Mouse (Mus musculus) frontal cortex, postnatal 25 days (tissue): ENCODE measurements around the gene Dnaja3.

Experiments
- DNase-seq, 2 experiments: peaks; one replicate each; pipeline ENCODE4 v3.0.0; 2022; ENCODE audit warnings: low spot score in 2 of 2

Gene Dnaja3

DNA sequence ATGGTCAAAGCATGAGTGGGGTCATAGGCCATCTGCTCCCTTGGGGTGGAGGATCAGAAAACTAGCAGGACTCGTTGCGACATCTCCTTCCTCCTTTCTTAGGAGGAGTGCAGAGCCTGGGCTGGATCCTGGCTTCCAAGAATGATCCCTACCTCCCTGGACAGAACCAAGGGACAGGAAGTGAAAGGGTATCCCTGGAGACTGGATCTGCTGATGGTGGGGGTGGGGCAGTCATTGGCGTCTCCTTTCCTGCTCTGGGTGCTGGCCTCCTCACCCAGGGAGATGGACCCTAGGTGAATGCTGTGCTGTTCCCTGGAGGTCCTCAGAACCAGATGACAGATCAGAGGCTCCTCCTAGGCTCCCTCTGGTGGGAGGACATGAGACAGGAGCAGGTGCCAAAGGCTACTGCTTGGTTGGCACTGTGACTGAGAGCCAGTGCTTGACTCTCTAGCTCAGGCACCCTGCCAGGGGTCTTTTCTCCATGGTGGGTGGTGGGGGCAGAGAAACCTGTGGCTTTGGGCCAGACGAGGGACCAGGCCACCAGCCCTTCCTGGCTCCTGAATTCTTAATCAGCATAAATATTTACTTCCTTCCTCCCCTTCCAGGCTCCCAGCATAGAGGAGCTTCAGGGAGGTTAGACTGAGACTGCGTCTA is 33.2 kb upstream of the Dnaja3 start:
- no peak for DNase-seq

- DNase-seq = peak; percentile 54 to 76
Observed at GRCm38 (mm10) chr16:4607818-4608531, 31.8 kb upstream of the Dnaja3 start.

GRCm38 (mm10) chr16:4608532-4609059 is 31.2 kb upstream of the Dnaja3 start:
- no peak for DNase-seq

- DNase-seq = no peak
Observed at GRCm38 (mm10) chr16:4611193-4611592, 28.6 kb upstream of the Dnaja3 start.

DNA sequence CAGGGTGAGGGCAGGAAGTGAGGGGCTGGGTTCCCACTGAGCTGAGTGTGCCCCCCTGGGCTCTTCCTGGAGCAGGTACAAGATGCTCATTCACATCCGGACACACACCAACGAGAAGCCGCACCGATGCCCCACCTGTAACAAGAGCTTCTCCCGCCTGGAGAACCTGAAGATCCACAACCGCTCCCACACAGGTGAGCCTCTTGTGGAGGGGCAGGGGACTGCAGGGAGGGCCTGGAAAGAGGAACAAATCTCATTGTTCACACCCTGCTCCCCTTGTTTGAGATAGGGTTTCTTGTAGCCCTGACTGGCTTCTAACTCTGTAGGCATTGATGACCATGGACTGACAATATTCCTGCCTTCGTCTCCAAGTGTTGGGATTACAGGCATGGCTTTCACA is 28.1 kb upstream of the Dnaja3 start:
- no peak for DNase-seq

GRCm38 (mm10) chr16:4613736-4614135 is 26.1 kb upstream of the Dnaja3 start:
- no peak for DNase-seq

GRCm38 (mm10) chr16:4614639-4615038 is 25.1 kb upstream of the Dnaja3 start:
- no peak for DNase-seq

GRCm38 (mm10) chr16:4615297-4615696 is 24.5 kb upstream of the Dnaja3 start:
- DNase-seq = no peak

- DNase-seq = no peak
Observed at GRCm38 (mm10) chr16:4616829-4617228, 23.0 kb upstream of the Dnaja3 start.

DNA sequence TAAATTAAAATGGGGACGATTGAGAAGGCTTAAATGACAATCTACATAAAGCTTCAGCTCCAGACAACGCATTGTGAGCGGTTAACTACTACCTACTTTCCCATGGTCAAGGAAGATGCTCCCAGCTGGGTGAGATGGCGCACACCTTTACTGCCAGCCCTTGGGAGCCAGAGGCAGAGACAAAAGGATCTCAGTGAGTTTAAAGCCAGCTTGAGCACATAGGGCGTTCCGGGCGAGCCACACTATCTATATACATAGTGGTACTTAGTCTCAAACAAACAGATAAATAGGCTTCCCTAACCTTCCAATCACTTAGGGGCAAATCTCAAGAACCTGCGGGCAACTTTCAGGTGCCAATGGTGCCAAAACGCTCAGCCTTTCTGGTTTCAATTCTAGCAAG is 15.7 kb upstream of the Dnaja3 start:
- no peak for DNase-seq

GRCm38 (mm10) chr16:4624481-4625110 is 15.2 kb upstream of the Dnaja3 start, which contains the start of gene Pam16:
TSS of gene Pam16 (minus strand) at chr16:4624988.
- peak; percentile 82 to 83 for DNase-seq

DNA sequence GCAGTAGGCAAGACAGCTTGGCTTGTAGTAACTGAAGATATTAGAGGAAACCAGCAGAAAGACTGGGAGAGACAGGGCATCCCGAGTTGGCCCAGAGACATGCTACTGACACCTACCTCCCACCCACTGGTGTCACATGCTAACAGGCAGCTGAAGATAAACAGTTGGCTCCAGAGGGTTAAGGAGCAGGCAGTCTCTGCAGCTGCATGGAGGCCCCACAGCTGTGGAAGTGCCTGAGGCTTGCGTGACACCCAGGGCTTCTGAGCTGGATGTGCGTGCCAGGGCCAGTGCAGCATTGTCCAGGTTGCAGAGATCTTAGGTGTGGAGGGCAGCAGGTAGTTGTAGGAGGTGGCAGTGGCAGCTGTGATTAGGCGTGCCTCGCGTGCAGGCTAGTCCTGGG is 12.7 kb upstream of the Dnaja3 start:
- DNase-seq = no peak

DNA sequence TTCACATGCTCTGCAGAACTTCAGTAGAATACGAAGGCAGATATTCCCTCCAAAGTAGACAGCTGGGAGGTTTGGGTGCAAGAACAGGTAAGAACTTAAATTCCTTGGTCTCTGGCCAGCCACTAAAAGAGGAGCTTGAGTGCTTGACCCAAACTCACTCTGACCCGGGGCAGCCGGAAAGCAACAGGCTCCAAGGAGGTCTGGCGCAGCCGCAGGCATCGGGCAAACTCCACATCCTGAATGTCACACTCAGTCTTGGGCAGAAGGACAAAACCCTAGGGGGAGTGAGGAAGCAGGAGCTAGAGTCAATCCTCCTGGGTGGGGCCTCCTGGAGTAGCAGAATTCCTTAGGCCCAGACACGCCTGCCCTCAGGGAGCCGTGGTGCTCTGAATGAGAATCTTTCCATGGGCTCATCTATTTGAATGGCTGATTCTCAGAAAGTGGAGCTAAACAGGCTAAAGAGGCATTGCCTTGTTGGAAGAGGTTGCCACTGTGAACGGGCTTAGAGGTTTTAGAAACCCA is 10.8 kb upstream of the Dnaja3 start:
- DNase-seq = no peak

DNA sequence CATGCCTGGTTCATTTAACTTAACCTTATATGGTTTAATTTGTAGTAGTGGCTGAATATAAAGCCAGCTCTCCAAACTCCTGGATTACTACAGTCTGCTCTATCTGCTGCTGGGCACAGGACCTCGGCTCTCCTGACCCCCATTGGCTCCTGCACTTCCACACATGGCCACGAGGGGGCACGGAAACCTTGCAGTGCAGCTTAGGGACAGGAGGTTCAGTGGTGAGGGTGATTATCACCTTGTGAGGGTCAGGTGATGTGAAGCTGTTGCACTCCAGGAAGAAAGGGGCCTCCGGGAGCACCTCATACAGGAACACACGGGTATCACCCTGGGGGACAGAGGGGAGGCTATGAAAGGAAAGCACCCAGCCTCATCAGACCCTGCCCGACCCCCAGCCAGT is 9.8 kb upstream of the Dnaja3 start:
- DNase-seq = peak; percentile 66 to 77

GRCm38 (mm10) chr16:4632050-4632449 is 7.7 kb upstream of the Dnaja3 start:
- DNase-seq = no peak

- DNase-seq = no peak
Observed at GRCm38 (mm10) chr16:4633661-4634060, 6.1 kb upstream of the Dnaja3 start.

- DNase-seq = no peak
Observed at GRCm38 (mm10) chr16:4634681-4635080, 5.1 kb upstream of the Dnaja3 start.

DNA sequence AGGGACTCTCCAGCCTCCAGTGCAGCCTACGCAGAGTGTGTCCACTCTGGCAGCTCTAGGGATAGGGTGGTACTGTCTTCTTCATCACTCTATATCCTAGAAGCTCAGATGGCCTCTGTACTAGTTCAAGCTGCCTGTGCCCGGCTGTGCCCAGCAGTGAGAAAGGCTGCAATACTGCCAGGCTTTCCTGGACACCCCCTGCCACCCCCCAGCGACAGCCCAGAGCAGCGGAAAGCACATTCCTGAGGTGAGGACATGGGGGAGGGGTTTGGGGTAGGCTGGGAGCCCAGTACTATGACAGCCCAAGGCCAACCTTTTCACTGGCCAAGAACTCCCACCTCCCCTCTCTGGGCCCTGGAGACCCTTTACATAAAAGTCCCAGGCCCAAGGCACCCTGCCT is 4.0 kb upstream of the Dnaja3 start:
- no peak for DNase-seq

- no peak for DNase-seq
Observed at GRCm38 (mm10) chr16:4638891-4639390, 848 bp upstream of the Dnaja3 start.

DNA sequence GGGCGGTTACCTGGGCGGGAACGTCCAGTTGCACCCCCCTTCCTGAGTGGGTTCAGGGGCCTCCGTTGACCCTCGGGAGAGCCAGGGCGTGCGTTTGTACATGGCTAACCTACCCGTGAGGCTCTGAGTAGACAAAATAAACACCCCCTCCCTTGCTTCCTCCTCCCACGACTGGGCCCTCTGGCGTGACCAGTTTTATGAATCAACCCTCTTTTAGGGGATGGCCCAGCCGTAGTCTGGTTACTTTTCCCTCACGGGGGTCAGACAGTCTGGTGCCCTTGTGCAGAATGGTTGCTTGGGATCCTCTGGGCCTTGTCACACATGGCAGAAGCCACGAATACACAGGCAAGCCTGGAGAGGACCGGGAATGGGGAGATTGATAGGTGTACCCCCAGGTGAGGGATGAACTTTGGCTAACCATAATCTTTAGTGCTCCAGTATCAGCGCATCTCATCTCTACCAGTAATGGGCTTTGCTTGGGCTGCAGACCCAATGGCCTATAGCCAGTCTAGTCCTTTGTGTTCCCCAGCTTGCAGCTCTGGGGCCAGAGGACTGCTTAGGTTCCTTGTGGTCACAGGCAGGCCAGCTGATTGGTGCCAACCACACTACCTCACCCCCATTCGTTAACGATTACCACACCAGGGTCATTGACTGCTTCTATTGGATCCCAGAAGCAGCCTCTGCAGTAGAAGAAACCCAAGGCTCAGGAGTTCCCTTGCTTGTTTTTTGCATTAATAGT is 647 bp downstream of the Dnaja3 start:
- DNase-seq = no peak

- DNase-seq = no peak
Observed at GRCm38 (mm10) chr16:4641119-4641838, 1.5 kb downstream of the Dnaja3 start.
